Mouse (Mus musculus) bone marrow, adult 2 months (tissue): ENCODE measurements around the gene Magi2.

Source experiments
- CTCF ChIP-seq: fragments of 200-500 bp; IDR thresholded peaks from 2 replicates; pipeline ENCODE4 v1.5.1; 2011; ENCODE audit warnings: low read length, control low read depth; ENCODE audit not compliant: control insufficient read depth, insufficient read depth
- POLR2A ChIP-seq: fragments of 200-500 bp; IDR thresholded peaks from 2 replicates; pipeline ENCODE4 v1.6.1; 2011; ENCODE audit warnings: low read depth, mild to moderate bottlenecking, control low read depth, low read length, borderline replicate concordance; ENCODE audit not compliant: control insufficient read depth

- no peak for TF ChIP-seq CTCF
- TF ChIP-seq POLR2A: no peak
These were observed 1073.0 kb downstream of the Magi2 start for GRCm38 (mm10) chr5:20299816-20300215.
